Mouse (Mus musculus) mouse trophoblast stem cell (cell line): ENCODE measurements around the gene Bbof1.

Source experiments
- in situ Hi-C, 2 experiments: fragments of 300-500 bp; cut with MseI, MboI; formaldehyde crosslinking; loops; 2 replicates in 1 of 2; 3 replicates in 1 of 2; pipeline ENCODE4 v1.15.1; 2025

The Bbof1 gene

GRCm38 (mm10) chr12:84408819-84409507 lies at the start of gene Bbof1, which contains the start of gene Entpd5:
Gene Bbof1, plus strand, starts transcription at chr12:84409071.
Gene Entpd5, minus strand, starts transcription at chr12:84409029.
- in situ Hi-C loops = no loop called here

GRCm38 (mm10) chr12:84361555-84362489 lies 47.0 kb upstream of the Bbof1 start, which contains the start of the genes Coq6 and Fam161b:
Gene Coq6, plus strand, starts transcription at chr12:84361657.
Gene Fam161b, minus strand, starts transcription at chr12:84361833.
- in situ Hi-C loops = no loop called here

- in situ Hi-C loops = no loop called here
Observed at GRCm38 (mm10) chr12:84362872-84363271, 46.0 kb upstream of the Bbof1 start.

GRCm38 (mm10) chr12:84364291-84364690 lies 44.6 kb upstream of the Bbof1 start:
- in situ Hi-C loops = no loop called here

GRCm38 (mm10) chr12:84365137-84365536 lies 43.7 kb upstream of the Bbof1 start:
- in situ Hi-C loops = no loop called here

- in situ Hi-C loops = no loop called here
Observed at GRCm38 (mm10) chr12:84366971-84367370, 41.9 kb upstream of the Bbof1 start.

GRCm38 (mm10) chr12:84371647-84372046 lies 37.2 kb upstream of the Bbof1 start:
- in situ Hi-C loops = no loop called here

- in situ Hi-C loops = no loop called here
Observed at GRCm38 (mm10) chr12:84373831-84374481, 34.9 kb upstream of the Bbof1 start.

- in situ Hi-C loops = no loop called here
Observed at GRCm38 (mm10) chr12:84382369-84382768, 26.5 kb upstream of the Bbof1 start.

GRCm38 (mm10) chr12:84384644-84385081 lies 24.2 kb upstream of the Bbof1 start:
- in situ Hi-C loops = no loop called here

GRCm38 (mm10) chr12:84385408-84385807 lies 23.5 kb upstream of the Bbof1 start:
- in situ Hi-C loops = no loop called here

GRCm38 (mm10) chr12:84388097-84388496 lies 20.8 kb upstream of the Bbof1 start:
- in situ Hi-C loops = no loop called here

GRCm38 (mm10) chr12:84388774-84389400 lies 20.0 kb upstream of the Bbof1 start:
- in situ Hi-C loops = no loop called here

GRCm38 (mm10) chr12:84390336-84390735 lies 18.5 kb upstream of the Bbof1 start:
- in situ Hi-C loops = no loop called here

- in situ Hi-C loops = no loop called here
Observed at GRCm38 (mm10) chr12:84392681-84393080, 16.2 kb upstream of the Bbof1 start.

GRCm38 (mm10) chr12:84393847-84394246 lies 15.0 kb upstream of the Bbof1 start:
- in situ Hi-C loops = no loop called here

GRCm38 (mm10) chr12:84396947-84397679 lies 11.8 kb upstream of the Bbof1 start:
- in situ Hi-C loops = no loop called here

- in situ Hi-C loops = no loop called here
Observed at GRCm38 (mm10) chr12:84397685-84398084, 11.2 kb upstream of the Bbof1 start.

- in situ Hi-C loops = no loop called here
Observed at GRCm38 (mm10) chr12:84398629-84399028, 10.2 kb upstream of the Bbof1 start.

GRCm38 (mm10) chr12:84399135-84399534 lies 9.7 kb upstream of the Bbof1 start:
- in situ Hi-C loops = no loop called here

GRCm38 (mm10) chr12:84399663-84400062 lies 9.2 kb upstream of the Bbof1 start:
- in situ Hi-C loops = no loop called here
